Mouse (Mus musculus): Measurements from ENCODE around the gene Ccdc61. TPM values are rescaled to one million over a fixed set of nuclear protein-coding genes. Genes with fewer than 3 reads are reported as not detected.

The Ccdc61 gene
- polyA plus RNA-seq, 1 experiment from 2014 or later: 35.7 TPM

GRCm38 (mm10) chr7:18942815-18943214 lies 32.6 kb upstream of the Ccdc61 start:
- H3K4me3 ChIP-seq (ENCODE audit: low read length): no peak overlapping the region
- H3K9ac ChIP-seq (ENCODE audit: low read depth, low read length): no peak overlapping the region
- H3K36me3 ChIP-seq (ENCODE audit: control insufficient read depth, insufficient read depth, low read length): peaks cover 15% of the 10 kb centered on the region
- H3K4me1 ChIP-seq (ENCODE audit: control insufficient read depth, insufficient read depth, low read depth, low read length): peaks cover 15% of the 10 kb centered on the region
- H3K27me3 ChIP-seq (replicated peaks; ENCODE audit: control insufficient read depth, insufficient read depth, low read length): no peaks in the 10 kb centered on the region
- peak; percentile 10; the same call in 1 of the 2 replicates for ATAC-seq
- H3K27ac ChIP-seq (ENCODE audit: low read depth, low read length): peak overlapping the region; percentile 4
- 45% methylated on average over 9 of the region's 9 CpGs for WGBS
- H3K4me2 ChIP-seq (ENCODE audit: low read length): no peak overlapping the region
- H3K9me3 ChIP-seq (ENCODE audit: control insufficient read depth, low read length): no peaks in the 10 kb centered on the region

- Histone ChIP-seq H3K9me3 (ENCODE audit: control insufficient read depth, low read length) (no peaks in the 10 kb centered on the region), H3K4me1 (ENCODE audit: control insufficient read depth, insufficient read depth, low read depth, low read length) (peaks cover 15% of the 10 kb centered on the region), H3K27me3 (replicated peaks; ENCODE audit: control insufficient read depth, insufficient read depth, low read length) (no peaks in the 10 kb centered on the region), H3K9ac (ENCODE audit: low read depth, low read length) (no peak overlapping the region), H3K27ac (ENCODE audit: low read depth, low read length) (peak overlapping the region; percentile 65), H3K4me2 (ENCODE audit: low read length) (peak overlapping the region; percentile 32), H3K36me3 (ENCODE audit: control insufficient read depth, insufficient read depth, low read length) (peaks cover 13% of the 10 kb centered on the region), H3K4me3 (ENCODE audit: low read length) (no peak overlapping the region)
- WGBS: 10% methylated on average over 1 of the region's 1 CpGs
- ATAC-seq: peak; percentile 66
Measured at GRCm38 (mm10) chr7:18942376-18942775, 32.2 kb upstream of the Ccdc61 start.

DNA sequence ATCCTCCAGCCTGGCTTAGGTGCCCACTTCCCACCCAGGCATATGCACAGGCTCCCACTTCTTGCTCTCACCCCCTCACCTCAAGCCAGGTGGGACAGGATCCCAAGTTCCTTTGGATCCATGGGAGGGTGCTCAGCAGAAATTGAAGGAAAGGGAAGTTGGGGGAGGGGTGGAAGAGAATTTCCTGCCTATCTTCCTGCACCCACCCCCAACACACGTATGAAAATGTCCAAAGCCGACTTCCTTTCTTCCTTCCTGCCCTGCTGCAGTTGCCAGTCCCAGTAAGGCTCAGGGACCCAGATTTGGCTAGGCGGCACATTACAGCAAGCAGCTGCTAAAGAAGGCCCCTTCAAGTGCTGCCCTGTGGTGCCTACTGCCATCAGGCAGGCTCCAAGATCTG lies 17.5 kb upstream of the Ccdc61 start:
- Histone ChIP-seq H3K4me2 (ENCODE audit: low read length) (peak overlapping the region; percentile 63), H3K36me3 (ENCODE audit: control insufficient read depth, insufficient read depth, low read length) (no peaks in the 10 kb centered on the region), H3K9ac (ENCODE audit: low read depth, low read length) (peak overlapping the region; percentile 100), H3K4me1 (ENCODE audit: control insufficient read depth, insufficient read depth, low read depth, low read length) (peaks cover 40% of the 10 kb centered on the region), H3K4me3 (ENCODE audit: low read length) (peak overlapping the region; percentile 86), H3K9me3 (ENCODE audit: control insufficient read depth, low read length) (no peaks in the 10 kb centered on the region), H3K27me3 (replicated peaks; ENCODE audit: control insufficient read depth, insufficient read depth, low read length) (no peaks in the 10 kb centered on the region), H3K27ac (ENCODE audit: low read depth, low read length) (no peak overlapping the region)
- 37% methylated on average over 3 of the region's 3 CpGs for WGBS
- ATAC-seq: no peak

DNA sequence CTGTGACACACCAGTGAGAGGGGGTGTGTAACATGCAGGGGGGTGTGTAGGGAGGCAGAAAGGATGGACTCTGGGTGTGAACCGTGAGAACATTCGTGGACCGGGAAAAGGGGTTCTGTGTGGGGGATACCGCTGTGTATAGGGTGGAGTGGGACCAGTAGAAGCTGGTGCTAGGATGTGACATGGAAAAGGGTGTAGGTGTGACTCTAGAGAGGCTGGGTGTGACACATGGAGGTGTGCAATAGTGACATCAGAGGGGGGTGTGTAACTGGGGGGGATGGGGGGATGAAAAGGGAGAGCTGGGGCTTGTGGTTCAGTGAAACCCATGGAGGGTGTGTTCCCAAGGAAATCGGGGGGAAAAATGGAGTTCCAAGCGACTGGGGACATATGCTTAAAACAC lies 16.7 kb upstream of the Ccdc61 start:
- Histone ChIP-seq H3K36me3 (ENCODE audit: control insufficient read depth, insufficient read depth, low read length) (no peaks in the 10 kb centered on the region), H3K27ac (ENCODE audit: low read depth, low read length) (peak overlapping the region; percentile 96), H3K27me3 (replicated peaks; ENCODE audit: control insufficient read depth, insufficient read depth, low read length) (no peaks in the 10 kb centered on the region), H3K4me3 (ENCODE audit: low read length) (peak overlapping the region; percentile 86), H3K9me3 (ENCODE audit: control insufficient read depth, low read length) (no peaks in the 10 kb centered on the region), H3K4me1 (ENCODE audit: control insufficient read depth, insufficient read depth, low read depth, low read length) (peaks cover 48% of the 10 kb centered on the region), H3K4me2 (ENCODE audit: low read length) (peak overlapping the region; percentile 63), H3K9ac (ENCODE audit: low read depth, low read length) (peak overlapping the region; percentile 100)
- peak; percentile 4; the same call in 1 of the 2 replicates for ATAC-seq
- WGBS: 34% methylated on average over 6 of the region's 6 CpGs

DNA sequence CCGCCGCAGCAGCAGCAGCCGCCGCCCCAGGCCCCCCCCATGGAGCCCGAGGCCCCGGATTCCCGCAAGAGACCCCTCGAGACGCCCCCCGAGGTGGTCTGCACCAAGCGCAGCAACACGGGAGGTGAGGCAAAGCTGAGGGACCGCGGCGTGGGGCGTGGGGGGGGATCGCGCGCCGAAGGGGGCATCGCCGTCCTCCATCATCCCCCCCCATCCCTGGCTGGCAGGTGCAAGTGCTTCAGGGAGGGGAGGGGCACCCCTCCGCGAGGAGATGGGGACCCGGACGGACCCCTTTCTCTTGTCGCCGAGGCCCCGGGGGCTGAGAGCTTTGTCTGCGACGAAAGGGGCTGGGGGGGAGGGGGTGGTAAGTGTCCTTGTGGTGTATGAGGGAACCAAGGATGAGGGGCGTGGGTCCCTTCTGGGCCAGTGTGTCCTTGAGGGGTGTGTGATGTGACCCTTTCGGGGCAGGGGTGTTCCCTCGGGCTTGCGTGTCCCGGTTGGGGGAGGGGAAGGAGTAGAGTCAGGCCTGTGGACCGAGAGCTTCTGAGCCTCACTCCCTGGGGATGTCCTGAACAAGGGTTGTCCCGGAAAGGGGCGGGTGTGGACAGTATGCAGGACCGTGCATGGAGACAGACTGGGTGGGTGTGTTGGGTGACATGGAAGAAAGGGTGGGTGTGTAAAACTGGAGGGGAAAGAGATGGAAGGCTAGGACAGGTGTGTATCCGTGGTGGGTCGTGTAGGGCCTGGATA lies 16.0 kb upstream of the Ccdc61 start:
- Histone ChIP-seq H3K4me1 (ENCODE audit: control insufficient read depth, insufficient read depth, low read depth, low read length) (peaks cover 49% of the 10 kb centered on the region), H3K9ac (ENCODE audit: low read depth, low read length) (peak overlapping the region; percentile 100), H3K4me3 (ENCODE audit: low read length) (peak overlapping the region; percentile 86), H3K27me3 (replicated peaks; ENCODE audit: control insufficient read depth, insufficient read depth, low read length) (no peaks in the 10 kb centered on the region), H3K9me3 (ENCODE audit: control insufficient read depth, low read length) (no peaks in the 10 kb centered on the region), H3K4me2 (ENCODE audit: low read length) (peak overlapping the region; percentile 63), H3K27ac (ENCODE audit: low read depth, low read length) (peak overlapping the region; percentile 96), H3K36me3 (ENCODE audit: control insufficient read depth, insufficient read depth, low read length) (no peaks in the 10 kb centered on the region)
- ATAC-seq: peak; percentile 18
- whole genome bisulfite sequencing: under 1% methylated on average over 36 of the region's 42 CpGs

DNA sequence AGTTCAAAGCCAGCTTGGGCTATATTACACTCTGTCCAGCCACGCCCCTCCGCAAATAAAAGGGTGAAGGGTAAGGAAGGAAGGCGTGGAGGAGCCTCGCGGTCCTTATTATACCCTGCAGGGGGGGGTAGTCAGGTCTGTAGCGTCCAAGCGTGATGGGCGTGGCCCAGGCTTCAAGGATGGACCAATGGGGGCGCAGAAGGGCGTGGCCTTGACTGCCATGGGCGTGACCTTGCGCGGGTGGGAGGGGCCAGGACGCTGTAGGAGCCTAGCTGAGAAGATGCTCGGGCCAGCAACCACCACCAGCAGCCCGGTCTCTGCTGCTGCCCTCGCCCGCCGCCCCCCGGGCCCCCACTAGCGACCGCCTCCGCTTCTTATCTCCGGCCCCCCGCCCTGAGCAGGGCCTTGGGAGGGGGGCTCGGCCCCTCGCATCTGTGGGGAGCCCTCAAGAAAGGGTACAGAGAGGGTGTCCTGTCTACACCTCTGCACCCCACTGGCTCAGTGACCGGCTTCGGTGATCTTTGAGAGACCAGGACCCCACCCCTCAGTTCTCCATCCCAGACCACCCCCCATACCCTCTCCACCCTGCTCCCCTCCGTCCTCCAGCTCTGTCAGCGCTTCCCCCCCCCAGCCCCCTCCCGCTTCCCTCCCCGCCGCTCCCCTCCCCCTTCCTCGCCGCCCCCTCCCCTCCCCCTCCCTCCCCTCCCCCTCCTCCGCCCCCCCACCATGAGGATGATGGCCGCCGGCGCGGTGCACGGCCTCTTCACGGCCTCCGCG lies 15.1 kb upstream of the Ccdc61 start, which contains the start of gene Nova2:
Gene Nova2 (plus strand): TSS at position 727 of the 777 bp plus-strand sequence.
- Histone ChIP-seq H3K36me3 (ENCODE audit: control insufficient read depth, insufficient read depth, low read length) (no peaks in the 10 kb centered on the region), H3K4me2 (ENCODE audit: low read length) (peak within 1 kb of the TSS; percentile 63), H3K27me3 (replicated peaks; ENCODE audit: control insufficient read depth, insufficient read depth, low read length) (no peaks in the 10 kb centered on the region), H3K9ac (ENCODE audit: low read depth, low read length) (peak within 1 kb of the TSS; percentile 100), H3K4me3 (ENCODE audit: low read length) (peak within 1 kb of the TSS; percentile 86), H3K27ac (ENCODE audit: low read depth, low read length) (peak within 1 kb of the TSS; percentile 96), H3K9me3 (ENCODE audit: control insufficient read depth, low read length) (no peaks in the 10 kb centered on the region), H3K4me1 (ENCODE audit: control insufficient read depth, insufficient read depth, low read depth, low read length) (peaks cover 52% of the 10 kb centered on the region)
- under 1% methylated on average over 18 of the region's 45 CpGs for WGBS
- ATAC-seq: peak; percentile 80

- no peak overlapping the region; the same call in 1 of the 2 replicates for H3K9ac ChIP-seq (ENCODE audit: low read depth, low read length)
- H3K4me2 ChIP-seq (ENCODE audit: low read length): peak overlapping the region; percentile 43
- peaks cover 52% of the 10 kb centered on the region for H3K4me1 ChIP-seq (ENCODE audit: control insufficient read depth, insufficient read depth, low read depth, low read length)
Measured at GRCm38 (mm10) chr7:18924321-18924720, 14.1 kb upstream of the Ccdc61 start.

DNA sequence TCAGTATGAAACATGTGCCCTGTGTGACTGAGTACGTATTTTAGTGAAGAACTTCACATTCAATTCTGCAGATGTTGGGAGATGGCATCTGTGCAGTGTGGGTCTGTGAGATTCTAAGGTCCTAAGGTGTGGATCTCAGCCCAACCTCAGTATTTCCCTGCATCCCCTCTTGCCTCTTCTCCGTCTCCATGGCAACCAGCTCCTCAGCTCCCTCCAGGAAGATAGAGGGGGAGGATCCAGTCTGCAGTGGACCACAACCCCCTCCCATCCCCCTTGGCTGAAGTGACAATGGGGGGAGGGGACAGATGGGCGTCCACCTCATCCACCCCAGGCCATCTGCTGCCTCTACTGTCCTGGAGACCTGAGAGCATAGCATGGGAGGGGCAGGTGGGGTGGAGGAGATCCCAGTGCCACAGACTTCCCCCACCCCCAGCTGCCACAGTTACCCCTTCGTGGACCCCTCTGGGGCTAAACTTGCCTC lies 13.5 kb upstream of the Ccdc61 start:
- ATAC-seq: peak; percentile 25
- H3K36me3 ChIP-seq (ENCODE audit: control insufficient read depth, insufficient read depth, low read length): no peaks in the 10 kb centered on the region
- peaks cover 49% of the 10 kb centered on the region for H3K4me1 ChIP-seq (ENCODE audit: control insufficient read depth, insufficient read depth, low read depth, low read length)
- WGBS: 4% methylated on average over 4 of the region's 4 CpGs
- no peaks in the 10 kb centered on the region for H3K27me3 ChIP-seq (replicated peaks; ENCODE audit: control insufficient read depth, insufficient read depth, low read length)
- H3K4me2 ChIP-seq (ENCODE audit: low read length): peak overlapping the region; percentile 43
- H3K9me3 ChIP-seq (ENCODE audit: control insufficient read depth, low read length): no peaks in the 10 kb centered on the region
- H3K9ac ChIP-seq (ENCODE audit: low read depth, low read length): peak overlapping the region; percentile 15; the same call in 1 of the 2 replicates
- H3K4me3 ChIP-seq (ENCODE audit: low read length): peak overlapping the region; percentile 5
- H3K27ac ChIP-seq (ENCODE audit: low read depth, low read length): peak overlapping the region; percentile 96

More at GRCm38 (mm10) chr7:18924321-18924720, 14.1 kb upstream of the Ccdc61 start:
- Histone ChIP-seq H3K36me3 (ENCODE audit: control insufficient read depth, insufficient read depth, low read length) (no peaks in the 10 kb centered on the region), H3K9me3 (ENCODE audit: control insufficient read depth, low read length) (no peaks in the 10 kb centered on the region), H3K4me3 (ENCODE audit: low read length) (peak overlapping the region; percentile 5; the same call in 1 of the 2 replicates), H3K27ac (ENCODE audit: low read depth, low read length) (peak overlapping the region; percentile 96), H3K27me3 (replicated peaks; ENCODE audit: control insufficient read depth, insufficient read depth, low read length) (no peaks in the 10 kb centered on the region)
- WGBS: 6% methylated on average over 8 of the region's 8 CpGs
- ATAC-seq: no peak

DNA sequence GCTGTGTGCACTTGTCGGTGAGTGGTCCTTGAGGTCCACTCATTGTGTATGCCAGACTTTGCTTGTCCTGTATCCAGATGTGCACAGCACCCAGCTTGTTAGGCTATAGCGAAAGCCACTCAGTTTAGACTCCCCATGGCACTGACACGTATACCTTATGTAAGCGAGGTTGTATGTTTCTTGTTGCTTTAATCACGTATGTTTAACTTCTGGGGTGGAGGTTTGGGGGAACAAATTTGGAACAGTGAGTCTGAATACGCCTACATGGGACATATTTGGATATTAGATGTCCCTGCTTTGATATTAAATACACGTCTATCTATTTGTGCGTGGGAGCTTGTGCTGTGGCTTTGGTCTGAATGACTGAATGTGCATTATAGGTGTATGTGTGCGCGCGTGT lies 13.1 kb upstream of the Ccdc61 start:
- H3K9me3 ChIP-seq (ENCODE audit: control insufficient read depth, low read length): no peaks in the 10 kb centered on the region
- peak overlapping the region; percentile 17; the same call in 1 of the 2 replicates for H3K4me3 ChIP-seq (ENCODE audit: low read length)
- ATAC-seq: peak; percentile 1; the same call in 1 of the 2 replicates
- peak overlapping the region; percentile 96 for H3K27ac ChIP-seq (ENCODE audit: low read depth, low read length)
- 39% methylated on average over 11 of the region's 11 CpGs for WGBS
- H3K9ac ChIP-seq (ENCODE audit: low read depth, low read length): no peak overlapping the region; the same call in 1 of the 2 replicates
- H3K4me2 ChIP-seq (ENCODE audit: low read length): peak overlapping the region; percentile 43
- H3K4me1 ChIP-seq (ENCODE audit: control insufficient read depth, insufficient read depth, low read depth, low read length): peaks cover 46% of the 10 kb centered on the region
- no peaks in the 10 kb centered on the region for H3K36me3 ChIP-seq (ENCODE audit: control insufficient read depth, insufficient read depth, low read length)
- no peaks in the 10 kb centered on the region for H3K27me3 ChIP-seq (replicated peaks; ENCODE audit: control insufficient read depth, insufficient read depth, low read length)
